Mouse (Mus musculus) layer of hippocampus, adult 11-12 months (tissue): ENCODE measurements around the gene Tgm7.

Experiments
- DNase-seq: peaks from one replicate; pipeline ENCODE4 v3.0.0; 2022; ENCODE audit warnings: low spot score

The Tgm7 gene

GRCm38 (mm10) chr2:121071871-121072270 is 37.7 kb downstream of the Tgm7 start:
- DNase-seq = no peak

- DNase-seq = no peak
Observed at GRCm38 (mm10) chr2:121069506-121069905, 40.1 kb downstream of the Tgm7 start.

- DNase-seq = no peak
Observed at GRCm38 (mm10) chr2:121067116-121067515, 42.5 kb downstream of the Tgm7 start.

- no peak for DNase-seq
Observed at GRCm38 (mm10) chr2:121061315-121061714, 48.3 kb downstream of the Tgm7 start.

GRCm38 (mm10) chr2:121057997-121058396 is 51.6 kb downstream of the Tgm7 start:
- no peak for DNase-seq

- no peak for DNase-seq
Observed at GRCm38 (mm10) chr2:121055915-121056314, 53.7 kb downstream of the Tgm7 start.

- DNase-seq = no peak
Observed at GRCm38 (mm10) chr2:121054060-121054459, 55.5 kb downstream of the Tgm7 start.

GRCm38 (mm10) chr2:121052176-121052575 is 57.4 kb downstream of the Tgm7 start:
- DNase-seq = no peak

- DNase-seq = no peak
Observed at GRCm38 (mm10) chr2:121045653-121046052, 63.9 kb downstream of the Tgm7 start.
